Mouse (Mus musculus): ENCODE measurements around the gene Camta1. TPM values are rescaled to one million over a fixed set of nuclear protein-coding genes. Genes with fewer than 3 reads are reported as not detected.

Camta1 gene
- polyA plus RNA-seq, 1 experiment from 2014 or later: 81.8 TPM

DNA sequence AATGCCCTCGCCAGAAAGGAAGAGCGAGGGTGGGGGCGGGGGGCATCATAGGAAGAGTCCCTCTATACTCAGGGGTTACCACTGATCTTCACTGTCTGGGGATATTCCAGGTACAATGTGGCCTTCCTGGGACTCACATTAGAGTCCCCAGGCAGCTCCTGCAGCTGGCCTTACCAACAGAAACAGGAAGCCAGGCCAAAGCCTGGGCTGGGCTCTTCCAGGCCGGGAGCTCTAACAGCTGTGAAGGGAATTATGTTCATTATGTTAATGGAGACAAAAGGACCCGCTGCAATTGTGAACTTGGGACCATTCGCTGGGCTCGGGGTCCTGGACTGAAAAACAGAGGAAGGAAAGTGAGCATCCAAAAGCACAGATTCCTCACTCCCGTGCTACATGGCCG, 200.2 kb downstream of the Camta1 start:
- Histone ChIP-seq H3K4me2 (ENCODE audit: low read depth, low read length) (no peak overlapping the region), H3K9ac (ENCODE audit: low read length) (no peak overlapping the region), H3K27ac (ENCODE audit: low read length) (no peak overlapping the region), H3K27me3 (ENCODE audit: control insufficient read depth, insufficient read depth, low read length) (no peaks in the 10 kb centered on the region), H3K4me1 (ENCODE audit: control insufficient read depth, insufficient read depth, low read length) (no peaks in the 10 kb centered on the region), H3K9me3 (replicated peaks; ENCODE audit: control insufficient read depth, low read length) (no peaks in the 10 kb centered on the region), H3K4me3 (replicated peaks; ENCODE audit: low read length) (no peak overlapping the region), H3K36me3 (ENCODE audit: control insufficient read depth, insufficient read depth, low read length) (no peaks in the 10 kb centered on the region)
- ATAC-seq (ENCODE audit: insufficient read depth, low FRiP score): no peak
- WGBS: 70% methylated on average over 9 of the region's 9 CpGs

DNA sequence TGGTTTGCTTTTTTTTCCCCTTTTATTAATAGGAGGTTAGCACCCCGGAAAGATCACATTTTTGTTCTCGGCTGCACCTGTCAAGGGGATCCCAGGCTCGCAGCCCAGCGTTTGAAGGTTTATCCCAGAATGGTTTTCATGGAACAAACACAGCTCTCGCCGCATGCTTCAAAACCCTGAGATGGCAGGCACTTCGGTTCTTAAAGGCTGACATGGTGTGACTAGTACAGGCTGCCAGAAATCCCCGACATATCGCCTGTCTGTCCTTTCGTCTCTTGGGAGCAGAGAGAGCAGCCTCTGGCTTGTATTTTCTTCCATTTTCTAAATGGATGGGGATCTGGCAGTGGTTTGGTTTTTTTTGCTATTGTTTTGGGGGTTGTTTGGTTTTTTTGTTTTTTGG, 205.2 kb downstream of the Camta1 start:
- H3K27me3 ChIP-seq (ENCODE audit: control insufficient read depth, insufficient read depth, low read length): no peaks in the 10 kb centered on the region
- no peak overlapping the region for H3K27ac ChIP-seq (ENCODE audit: low read length)
- ATAC-seq (ENCODE audit: insufficient read depth, low FRiP score): no peak
- no peaks in the 10 kb centered on the region for H3K36me3 ChIP-seq (ENCODE audit: control insufficient read depth, insufficient read depth, low read length)
- H3K9me3 ChIP-seq (replicated peaks; ENCODE audit: control insufficient read depth, low read length): no peaks in the 10 kb centered on the region
- H3K4me2 ChIP-seq (ENCODE audit: low read depth, low read length): no peak overlapping the region
- WGBS: 46% methylated on average over 10 of the region's 10 CpGs
- H3K9ac ChIP-seq (ENCODE audit: low read length): no peak overlapping the region
- 0 out of 2 replicates have a peak, but pooled peaks cover 5% of the 10 kb centered on the region for H3K4me1 ChIP-seq (ENCODE audit: control insufficient read depth, insufficient read depth, low read length)
- no peak overlapping the region for H3K4me3 ChIP-seq (replicated peaks; ENCODE audit: low read length)

DNA sequence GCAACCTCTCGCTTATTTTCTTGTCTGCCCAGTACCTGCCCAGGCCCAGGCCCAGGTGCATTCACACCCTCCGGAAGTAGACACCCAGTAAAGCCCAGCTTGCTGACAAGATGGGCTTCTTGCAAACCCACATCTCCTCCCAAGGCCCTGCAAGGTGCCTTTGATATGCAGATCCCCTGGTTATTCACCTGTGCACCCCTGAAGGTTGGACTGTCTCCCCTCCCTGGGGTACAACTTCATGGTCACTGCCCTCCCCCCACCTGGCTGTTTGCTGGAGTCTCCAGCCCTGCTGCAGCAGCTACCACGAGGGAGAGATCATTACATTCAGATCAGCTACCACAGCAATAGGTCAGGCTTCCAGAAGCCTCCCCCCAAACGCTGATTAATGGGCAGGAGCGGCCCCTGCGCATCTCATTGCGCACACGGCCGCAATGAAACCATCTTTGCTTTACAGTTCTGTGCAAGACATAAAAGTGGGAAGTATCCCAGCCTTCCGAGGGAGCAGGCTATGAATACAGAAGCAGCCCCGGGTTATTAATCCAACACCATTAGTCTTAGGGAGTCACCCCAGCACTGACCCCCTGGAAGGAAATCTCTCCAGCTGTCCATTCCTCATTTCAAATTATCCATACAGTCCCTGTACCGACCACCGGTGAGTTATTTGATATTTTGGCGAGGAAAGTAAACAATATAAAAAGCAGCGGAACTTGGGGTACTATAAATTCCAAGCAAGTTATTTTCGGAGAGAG, 205.9 kb downstream of the Camta1 start:
- Histone ChIP-seq H3K4me3 (replicated peaks; ENCODE audit: low read length) (no peak overlapping the region), H3K27ac (ENCODE audit: low read length) (no peak overlapping the region), H3K4me1 (ENCODE audit: control insufficient read depth, insufficient read depth, low read length) (0 out of 2 replicates have a peak, but pooled peaks cover 5% of the 10 kb centered on the region), H3K36me3 (ENCODE audit: control insufficient read depth, insufficient read depth, low read length) (no peaks in the 10 kb centered on the region), H3K27me3 (ENCODE audit: control insufficient read depth, insufficient read depth, low read length) (no peaks in the 10 kb centered on the region), H3K9ac (ENCODE audit: low read length) (no peak overlapping the region), H3K4me2 (ENCODE audit: low read depth, low read length) (no peak overlapping the region), H3K9me3 (replicated peaks; ENCODE audit: control insufficient read depth, low read length) (no peaks in the 10 kb centered on the region)
- ATAC-seq (ENCODE audit: insufficient read depth, low FRiP score): no peak
- 33% methylated on average over 16 of the region's 16 CpGs for WGBS

DNA sequence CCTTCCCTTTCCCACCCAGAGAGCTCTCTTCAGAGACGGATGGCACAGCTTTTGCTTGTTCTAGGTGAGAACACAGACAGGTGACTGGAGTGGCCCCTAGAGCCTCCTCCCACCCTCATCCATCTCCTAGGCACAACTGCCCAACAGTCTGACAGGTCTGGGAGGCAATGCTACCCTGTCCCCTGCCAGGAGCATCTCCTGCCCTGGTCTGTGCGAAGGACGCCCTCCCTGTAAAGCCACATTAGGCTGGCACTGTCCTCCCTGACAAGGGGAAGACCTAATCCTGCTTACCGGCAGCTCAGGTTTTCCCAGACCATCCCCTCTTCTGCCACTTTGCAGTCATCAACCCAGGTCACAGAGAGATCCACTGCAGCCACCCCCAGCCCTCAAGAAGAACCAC, 206.4 kb downstream of the Camta1 start:
- Histone ChIP-seq H3K4me1 (ENCODE audit: control insufficient read depth, insufficient read depth, low read length) (0 out of 2 replicates have a peak, but pooled peaks cover 5% of the 10 kb centered on the region), H3K4me2 (ENCODE audit: low read depth, low read length) (no peak overlapping the region), H3K4me3 (replicated peaks; ENCODE audit: low read length) (no peak overlapping the region), H3K27me3 (ENCODE audit: control insufficient read depth, insufficient read depth, low read length) (no peaks in the 10 kb centered on the region), H3K36me3 (ENCODE audit: control insufficient read depth, insufficient read depth, low read length) (no peaks in the 10 kb centered on the region), H3K9ac (ENCODE audit: low read length) (no peak overlapping the region), H3K27ac (ENCODE audit: low read length) (no peak overlapping the region), H3K9me3 (replicated peaks; ENCODE audit: control insufficient read depth, low read length) (no peaks in the 10 kb centered on the region)
- ATAC-seq (ENCODE audit: insufficient read depth, low FRiP score): no peak
- WGBS: 62% methylated on average over 4 of the region's 4 CpGs

DNA sequence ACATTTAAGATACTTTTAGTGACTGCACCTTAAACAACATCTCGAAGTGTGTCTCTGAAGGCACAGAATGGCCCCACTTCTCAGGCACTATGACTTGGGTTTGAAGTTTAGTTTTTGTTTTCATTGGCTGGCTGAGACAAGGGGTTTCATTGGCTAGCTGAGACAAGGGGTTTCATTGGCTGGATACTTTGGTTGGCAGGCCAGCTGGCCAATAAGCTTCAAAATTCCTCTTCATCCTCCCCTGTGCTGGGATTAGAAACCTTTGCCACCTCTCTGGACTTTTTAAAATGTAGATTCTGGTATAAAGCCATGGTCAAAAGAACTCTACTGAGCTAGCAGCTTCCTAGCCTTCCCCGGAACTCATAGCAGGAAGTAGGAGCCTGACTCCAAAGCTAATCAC, 219.3 kb downstream of the Camta1 start:
- H3K4me1 ChIP-seq (ENCODE audit: control insufficient read depth, insufficient read depth, low read length): no peaks in the 10 kb centered on the region
- ATAC-seq (ENCODE audit: insufficient read depth, low FRiP score): no peak
- no peaks in the 10 kb centered on the region for H3K36me3 ChIP-seq (ENCODE audit: control insufficient read depth, insufficient read depth, low read length)
- H3K27me3 ChIP-seq (ENCODE audit: control insufficient read depth, insufficient read depth, low read length): 0 out of 2 replicates have a peak, but pooled peaks cover 3% of the 10 kb centered on the region
- 86% methylated on average over 2 of the region's 2 CpGs for WGBS
- H3K4me2 ChIP-seq (ENCODE audit: low read depth, low read length): no peak overlapping the region
- H3K9ac ChIP-seq (ENCODE audit: low read length): no peak overlapping the region
- H3K9me3 ChIP-seq (replicated peaks; ENCODE audit: control insufficient read depth, low read length): no peaks in the 10 kb centered on the region
- H3K27ac ChIP-seq (ENCODE audit: low read length): no peak overlapping the region
- H3K4me3 ChIP-seq (replicated peaks; ENCODE audit: low read length): no peak overlapping the region

DNA sequence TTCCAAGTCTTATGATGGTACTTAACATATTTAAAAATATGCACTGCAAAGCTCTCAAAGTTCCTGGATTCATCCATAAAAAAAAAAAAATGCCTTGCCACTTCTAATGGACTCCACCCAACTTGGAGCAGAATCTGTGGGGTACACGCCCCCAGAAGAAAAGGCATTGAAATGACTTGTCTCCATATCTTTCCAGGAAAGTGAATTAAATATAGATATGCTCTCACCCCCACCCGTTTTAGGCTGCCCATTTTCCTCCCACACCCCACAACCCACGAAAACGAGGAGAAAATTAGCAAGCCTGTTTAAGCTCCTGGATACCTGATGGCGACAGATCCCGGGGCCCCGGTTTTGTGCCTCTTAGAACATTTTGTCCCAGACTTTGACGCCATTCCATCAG, 220.7 kb downstream of the Camta1 start:
- no peaks in the 10 kb centered on the region for H3K9me3 ChIP-seq (replicated peaks; ENCODE audit: control insufficient read depth, low read length)
- WGBS: 72% methylated on average over 8 of the region's 8 CpGs
- H3K4me3 ChIP-seq (replicated peaks; ENCODE audit: low read length): no peak overlapping the region
- no peak overlapping the region for H3K4me2 ChIP-seq (ENCODE audit: low read depth, low read length)
- ATAC-seq (ENCODE audit: insufficient read depth, low FRiP score): no peak
- no peaks in the 10 kb centered on the region for H3K4me1 ChIP-seq (ENCODE audit: control insufficient read depth, insufficient read depth, low read length)
- no peaks in the 10 kb centered on the region for H3K36me3 ChIP-seq (ENCODE audit: control insufficient read depth, insufficient read depth, low read length)
- H3K9ac ChIP-seq (ENCODE audit: low read length): no peak overlapping the region
- H3K27ac ChIP-seq (ENCODE audit: low read length): no peak overlapping the region
- H3K27me3 ChIP-seq (ENCODE audit: control insufficient read depth, insufficient read depth, low read length): 0 out of 2 replicates have a peak, but pooled peaks cover 3% of the 10 kb centered on the region

DNA sequence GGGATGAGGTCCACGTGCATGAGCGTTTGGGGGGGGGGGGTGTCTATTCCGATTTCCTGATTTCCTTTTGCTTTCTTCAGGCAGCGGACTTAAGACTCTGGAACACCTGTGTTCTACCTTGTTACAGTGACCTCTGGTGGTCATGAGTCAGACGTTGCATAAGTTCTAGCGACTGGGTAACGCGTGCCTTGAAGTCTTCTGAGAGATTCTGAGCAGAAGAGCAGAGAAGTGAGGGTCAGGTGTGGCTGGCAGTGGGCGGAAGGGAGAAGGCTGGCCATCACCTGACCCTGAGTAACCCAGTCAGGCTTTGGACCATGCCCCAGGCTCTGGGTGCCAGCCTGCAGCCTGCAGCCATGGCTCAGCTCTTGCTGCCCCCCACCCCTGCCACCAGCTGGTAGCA, 222.7 kb downstream of the Camta1 start:
- no peak for ATAC-seq (ENCODE audit: insufficient read depth, low FRiP score)
- H3K36me3 ChIP-seq (ENCODE audit: control insufficient read depth, insufficient read depth, low read length): no peaks in the 10 kb centered on the region
- H3K9me3 ChIP-seq (replicated peaks; ENCODE audit: control insufficient read depth, low read length): no peaks in the 10 kb centered on the region
- WGBS: 16% methylated on average over 9 of the region's 9 CpGs
- H3K27me3 ChIP-seq (ENCODE audit: control insufficient read depth, insufficient read depth, low read length): 0 out of 2 replicates have a peak, but pooled peaks cover 3% of the 10 kb centered on the region
- H3K4me1 ChIP-seq (ENCODE audit: control insufficient read depth, insufficient read depth, low read length): no peaks in the 10 kb centered on the region; the same call in 1 of the 2 replicates
- H3K27ac ChIP-seq (ENCODE audit: low read length): no peak overlapping the region
- no peak overlapping the region for H3K4me2 ChIP-seq (ENCODE audit: low read depth, low read length)
- no peak overlapping the region for H3K9ac ChIP-seq (ENCODE audit: low read length)
- no peak overlapping the region for H3K4me3 ChIP-seq (replicated peaks; ENCODE audit: low read length)

DNA sequence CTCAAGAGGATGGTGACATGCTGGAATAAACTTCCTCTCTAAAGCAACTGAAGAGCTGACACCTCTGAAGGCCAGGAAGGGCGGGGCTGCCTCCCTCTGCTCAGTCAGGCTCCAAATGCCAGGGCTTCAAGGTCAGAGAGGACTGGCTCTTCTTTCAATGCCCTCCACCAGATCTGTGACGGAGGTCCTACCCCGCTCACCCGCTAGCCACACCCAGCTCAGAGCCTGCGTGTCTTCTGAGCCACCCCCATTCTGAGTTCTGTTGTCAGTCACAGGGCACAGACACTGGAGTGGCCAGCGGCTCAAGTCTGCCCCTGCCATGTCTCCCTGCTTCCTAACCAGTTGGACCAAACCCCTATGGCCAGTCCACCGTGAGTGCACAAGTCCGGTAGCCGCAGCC, 224.3 kb downstream of the Camta1 start:
- 45% methylated on average over 9 of the region's 9 CpGs for WGBS
- Histone ChIP-seq H3K9ac (ENCODE audit: low read length) (no peak overlapping the region), H3K9me3 (replicated peaks; ENCODE audit: control insufficient read depth, low read length) (no peaks in the 10 kb centered on the region), H3K4me1 (ENCODE audit: control insufficient read depth, insufficient read depth, low read length) (no peaks in the 10 kb centered on the region; the same call in 1 of the 2 replicates), H3K4me3 (replicated peaks; ENCODE audit: low read length) (no peak overlapping the region), H3K27me3 (ENCODE audit: control insufficient read depth, insufficient read depth, low read length) (0 out of 2 replicates have a peak, but pooled peaks cover 3% of the 10 kb centered on the region), H3K36me3 (ENCODE audit: control insufficient read depth, insufficient read depth, low read length) (no peaks in the 10 kb centered on the region), H3K27ac (ENCODE audit: low read length) (no peak overlapping the region), H3K4me2 (ENCODE audit: low read depth, low read length) (no peak overlapping the region)
- no peak for ATAC-seq (ENCODE audit: insufficient read depth, low FRiP score)

DNA sequence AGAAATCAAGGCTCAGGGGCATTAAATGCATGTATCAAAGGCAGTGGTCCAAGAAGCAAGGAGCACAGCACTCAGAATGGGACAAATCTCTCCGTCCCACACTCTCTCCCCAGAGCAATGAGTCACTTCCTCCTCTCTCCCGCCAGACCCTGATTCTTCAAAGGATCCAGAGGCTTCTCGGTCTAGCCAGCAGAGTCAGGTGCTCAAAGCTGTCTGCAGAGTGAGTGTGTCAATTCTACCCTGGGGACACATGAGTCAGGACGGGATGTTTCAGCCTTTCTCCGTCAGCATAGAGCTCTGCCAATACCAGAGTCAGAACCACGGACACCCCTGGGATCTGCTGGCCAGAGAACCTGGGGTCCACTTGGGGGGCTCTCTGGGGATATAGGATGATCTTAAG, 226.9 kb downstream of the Camta1 start:
- Histone ChIP-seq H3K4me1 (ENCODE audit: control insufficient read depth, insufficient read depth, low read length) (no peaks in the 10 kb centered on the region; the same call in 1 of the 2 replicates), H3K4me3 (replicated peaks; ENCODE audit: low read length) (no peak overlapping the region), H3K4me2 (ENCODE audit: low read depth, low read length) (no peak overlapping the region), H3K9me3 (replicated peaks; ENCODE audit: control insufficient read depth, low read length) (no peaks in the 10 kb centered on the region), H3K9ac (ENCODE audit: low read length) (no peak overlapping the region), H3K36me3 (ENCODE audit: control insufficient read depth, insufficient read depth, low read length) (no peaks in the 10 kb centered on the region), H3K27me3 (ENCODE audit: control insufficient read depth, insufficient read depth, low read length) (0 out of 2 replicates have a peak, but pooled peaks cover 3% of the 10 kb centered on the region), H3K27ac (ENCODE audit: low read length) (no peak overlapping the region)
- 27% methylated on average over 6 of the region's 6 CpGs for WGBS
- ATAC-seq (ENCODE audit: insufficient read depth, low FRiP score): no peak
